ENCODE assay signal across 27 mouse cellular contexts in the genomic region with DNA sequence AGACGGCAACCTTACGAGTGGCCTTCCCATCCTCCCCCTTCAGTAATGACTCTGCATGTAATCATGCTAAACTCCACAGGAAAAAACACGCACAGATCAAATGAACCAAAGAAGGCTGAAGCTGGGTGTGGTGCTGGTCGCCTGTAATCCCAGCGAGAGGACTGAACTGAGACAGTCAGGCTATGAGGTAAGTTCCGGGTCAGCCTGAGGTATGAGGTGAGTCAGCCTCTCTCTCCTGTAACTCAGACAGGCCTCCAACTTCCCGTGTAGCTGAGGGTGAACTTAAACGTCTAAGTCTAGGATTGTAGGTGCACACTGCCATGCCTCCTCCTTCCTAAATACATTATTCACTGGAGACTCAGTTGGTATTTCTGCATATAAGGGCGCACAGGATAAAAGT. TPM values are rescaled to one million over a fixed set of nuclear protein-coding genes. Genes with fewer than 3 reads are reported as not detected.
DNase-seq lines count a peak whose midpoint lies in the region; ATAC-seq and TF ChIP-seq lines count a peak whose summit lies in the region.
"Had no signal": no experiment of that assay in that cellular context is flagged by ENCODE, and none has a peak within 500 bp of the region (broad histone marks: within the 10 kb centered on the region; RNA-seq: fewer than 3 reads in every experiment).

No protein-coding gene starts in this region.

- H3K4me1 ChIP-seq in embryonic fibroblast, embryonic 13.5 days (ENCODE audit: control insufficient read depth, insufficient read depth, low read length) = peaks cover 12% of the 10 kb centered on the region
- H3K4me1 ChIP-seq: embryonic facial prominence, embryonic 12.5 days; embryonic facial prominence, embryonic 15.5 days; forebrain, embryonic 13.5 days; heart, embryonic 12.5 days; heart, embryonic 15.5 days had no signal

- no peak overlapping the region for H3K4me3 ChIP-seq in embryonic fibroblast, embryonic 13.5 days (ENCODE audit: insufficient read depth, low read length)
- H3K4me3 ChIP-seq: embryonic facial prominence, embryonic 12.5 days; embryonic facial prominence, embryonic 15.5 days; erythroblast, embryonic 14.5 days; forebrain, embryonic 13.5 days; heart, embryonic 12.5 days; heart, embryonic 15.5 days had no signal

- peak overlapping the region; percentile 49; the same call in 1 of the 2 replicates for H3K27ac ChIP-seq in embryonic fibroblast, embryonic 13.5 days (ENCODE audit: insufficient read depth, low read length)
- H3K27ac ChIP-seq: embryonic facial prominence, embryonic 12.5 days; embryonic facial prominence, embryonic 15.5 days; forebrain, embryonic 13.5 days; heart, embryonic 15.5 days; hindbrain, embryonic 14.5 days; hindbrain, postnatal 0 days had no signal

- ATAC-seq in CD4-positive, CD25-positive, alpha-beta regulatory T cell, adult 4 months = no peak
- ATAC-seq in megakaryocyte, adult 5-6 weeks (ENCODE audit: poor library complexity, severe bottlenecking) = peak; percentile 48
- ATAC-seq: forebrain, embryonic 13.5 days; forebrain, embryonic 16.5 days; hindbrain, postnatal 0 days; intestine, postnatal 0 days had no signal

- no peak for TF ChIP-seq CTCF in embryonic fibroblast, embryonic 13.5 days (IDR thresholded peaks at IDR 0.05; ENCODE audit: borderline replicate concordance, insufficient read depth, low read length)

- no peak for TF ChIP-seq POLR2A in embryonic fibroblast, embryonic 13.5 days (IDR thresholded peaks at IDR 0.05; ENCODE audit: low read depth, low read length)

- peak; percentile 23 for DNase-seq in CD4-positive, CD25-positive, alpha-beta regulatory T cell, adult 2 months (ENCODE audit: low read depth, low spot score)
- DNase-seq in layer of hippocampus, adult 9-11 months = no peak
- DNase-seq in yolk sac, embryonic 10.5 days (ENCODE audit: low spot score) = no peak
- no peak for DNase-seq in embryo, embryonic 10.5 days (ENCODE audit: low spot score)
- DNase-seq in heart, postnatal 4 days = no peak
- DNase-seq: adrenal gland, postnatal 10 days; adrenal gland, postnatal 36 days; cerebellum, adult 18-20 months; cerebellum, adult 9-10 months; cerebellum, postnatal 14 days; gastrocnemius, postnatal 14 days; heart, adult 18-20 months; heart, postnatal 10 days; heart, postnatal 36 days had no signal

RNA-seq across cellular contexts. Expression of gene Fgd3, which starts 26.0 kb away (rescaled TPM):
- polyA plus RNA-seq in CD4-positive, CD25-positive, alpha-beta regulatory T cell, adult 4 months (2017; shearing (Covaris generic)) = 10 to 100 TPM; 17.9 to 23.2 TPM
- polyA plus RNA-seq in embryonic fibroblast, embryonic 13.5 days (2011; ENCODE audit: insufficient read length, low read depth, missing spikeins) = 8.5 and 24.7 TPM in 2 replicates
- 10.7 and 12.2 TPM in 2 replicates for total RNA-seq in megakaryocyte, adult 5-6 weeks (2015)
- 26.1 and 30.9 TPM in 2 replicates for total RNA-seq in megakaryocyte, adult 5-6 weeks (2017)
- under 1 TPM; 0.27 to 0.55 TPM for total RNA-seq in heart, postnatal 4 days (2021)

RNA-seq across cellular contexts. Expression of gene Susd3, which starts 45.6 kb away (rescaled TPM):
- 10 to 100 TPM; 60.4 to 88.7 TPM for polyA plus RNA-seq in CD4-positive, CD25-positive, alpha-beta regulatory T cell, adult 4 months (2017; shearing (Covaris generic))
- polyA plus RNA-seq in embryonic fibroblast, embryonic 13.5 days (2011; ENCODE audit: insufficient read length, low read depth, missing spikeins) = 0.37 TPM in 1 of 2 replicates, not detected in the other
- total RNA-seq in megakaryocyte, adult 5-6 weeks (2015) = 44.4 and 49.1 TPM in 2 replicates
- 39.6 and 42.3 TPM in 2 replicates for total RNA-seq in megakaryocyte, adult 5-6 weeks (2017)
- under 1 TPM; 0.43 to 0.68 TPM for total RNA-seq in heart, postnatal 4 days (2021)

RNA-seq across cellular contexts. Expression of gene Bicd2, which starts 47.3 kb away (rescaled TPM):
- 1 to 10 TPM; 5.9 to 6.1 TPM for polyA plus RNA-seq in CD4-positive, CD25-positive, alpha-beta regulatory T cell, adult 4 months (2017; shearing (Covaris generic))
- 43.1 and 54.4 TPM in 2 replicates for polyA plus RNA-seq in embryonic fibroblast, embryonic 13.5 days (2011; ENCODE audit: insufficient read length, low read depth, missing spikeins)
- total RNA-seq in megakaryocyte, adult 5-6 weeks (2015) = 14.9 and 15.3 TPM in 2 replicates
- total RNA-seq in megakaryocyte, adult 5-6 weeks (2017) = 24.7 and 27.7 TPM in 2 replicates
- 10 to 100 TPM; 80.9 to 84.3 TPM for total RNA-seq in heart, postnatal 4 days (2021)

Comparison
In these comparisons a context has a peak if more than half of its experiments do, and no peak if none do; other contexts are left out.
1. RNA of gene Fgd3, which starts 26.0 kb away (total RNA-seq): 10.7 to 30.9 TPM in megakaryocyte, adult 5-6 weeks; 0.27 to 0.55 TPM in heart, postnatal 4 days; every median in the first group is over 4 times any median in the second.
2. RNA of gene Susd3, which starts 45.6 kb away (total RNA-seq): 39.6 to 49.1 TPM in megakaryocyte, adult 5-6 weeks; 0.43 to 0.68 TPM in heart, postnatal 4 days; every median in the first group is over 10 times any median in the second.